Mouse (Mus musculus): ENCODE measurements at regions not wholly inside any gene's neighbourhood (a gene's known extent, or its start where the extent isn't known, plus 50 kb on each side); places are given as distances from the start of the nearest gene placed in this dataset.

- Histone ChIP-seq H3K9ac (ENCODE audit: control insufficient read depth, low read depth, low read length, poor library complexity, severe bottlenecking) (no peak overlapping the region), H3K9me3 (replicated peaks; ENCODE audit: insufficient read depth, low read length) (no peaks in the 10 kb centered on the region), H3K36me3 (ENCODE audit: control insufficient read depth in 1 of 2, insufficient read depth in 2 of 2, low read length in 2 of 2) (no peaks in the 10 kb centered on the region), H3K79me2 (ENCODE audit: control insufficient read depth, insufficient read depth, low read length, poor library complexity) (no peaks in the 10 kb centered on the region), H3K4me3 (ENCODE audit: control insufficient read depth in 1 of 2, insufficient read depth in 1 of 2, low read depth in 2 of 2, low read length in 2 of 2) (no peak overlapping the region), H3K27me3 (ENCODE audit: control insufficient read depth in 1 of 2, insufficient read depth in 2 of 2, low read length in 2 of 2) (peaks cover 0 to 3% of the 10 kb centered on the region in 2 experiments; a peak in 3 of 4 replicates), H3K27ac (ENCODE audit: control insufficient read depth, low read depth, low read length) (no peak overlapping the region), H3K4me1 (ENCODE audit: control insufficient read depth in 1 of 2, insufficient read depth in 2 of 2, low read length in 2 of 2) (no peaks in the 10 kb centered on the region)
- TF ChIP-seq USF2 (IDR thresholded peaks at IDR 0.05; ENCODE audit: borderline replicate concordance in 1 of 2, insufficient read depth in 1 of 2, low read depth in 1 of 2, low read length in 2 of 2): no peak
- TF ChIP-seq CTCF (IDR thresholded peaks at IDR 0.05 in 2 of 3, conservative IDR thresholded peaks at IDR 0.05 in 1 of 3; ENCODE audit: control insufficient read depth in 1 of 3, insufficient read depth in 1 of 3, low read depth in 2 of 3, low read length in 3 of 3, poor library complexity in 1 of 3, severe bottlenecking in 1 of 3): no peak
- no peak for TF ChIP-seq ELF1 (IDR thresholded peaks at IDR 0.05; ENCODE audit: low read depth, low read length)
- TF ChIP-seq E2F4 (IDR thresholded peaks at IDR 0.05; ENCODE audit: borderline replicate concordance, low read depth, low read length): no peak
- TF ChIP-seq ZMIZ1 (IDR thresholded peaks at IDR 0.05; ENCODE audit: low read depth, low read length): no peak
- no peak for TF ChIP-seq BHLHE40 (IDR thresholded peaks at IDR 0.05; ENCODE audit: borderline replicate concordance, low read depth, low read length)
- no peak for TF ChIP-seq CHD1 (IDR thresholded peaks at IDR 0.05; ENCODE audit: low read depth, low read length)
- TF ChIP-seq ZC3H11A (IDR thresholded peaks at IDR 0.05; ENCODE audit: low read depth, low read length): no peak
- no peak for TF ChIP-seq POLR2AphosphoS5 (IDR thresholded peaks at IDR 0.05; ENCODE audit: borderline replicate concordance, low read depth, low read length)
- no peak for TF ChIP-seq NRF1 (IDR thresholded peaks at IDR 0.05; ENCODE audit: insufficient read depth, low read depth, low read length, poor library complexity, severe bottlenecking)
- no peak for TF ChIP-seq MAFK (IDR thresholded peaks at IDR 0.05; ENCODE audit: borderline replicate concordance, low read depth, low read length)
- no peak for TF ChIP-seq TCF12 (IDR thresholded peaks at IDR 0.05; ENCODE audit: low read depth, low read length)
- no peak for TF ChIP-seq UBTF (IDR thresholded peaks at IDR 0.05; ENCODE audit: borderline replicate concordance, insufficient read depth, low read depth, low read length)
- no peak for TF ChIP-seq TAL1 (IDR thresholded peaks at IDR 0.05; ENCODE audit: low read length)
- TF ChIP-seq POLR2A (IDR thresholded peaks at IDR 0.05; ENCODE audit: control insufficient read depth in 1 of 2, insufficient read depth in 1 of 2, low read depth in 1 of 2, low read length in 2 of 2, poor library complexity in 1 of 2): no peak
- DNase-seq (ENCODE audit: low read depth, low spot score): no peak
Observed at GRCm38 (mm10) chr3:104586342-104587175, 51.9 kb upstream of the Slc16a1 start.

GRCm38 (mm10) chr3:104585303-104585702 lies 53.2 kb upstream of the Slc16a1 start:
- no peaks in the 10 kb centered on the region for H3K79me2 ChIP-seq (ENCODE audit: control insufficient read depth, insufficient read depth, low read length, poor library complexity)
- H3K4me1 ChIP-seq (ENCODE audit: control insufficient read depth in 1 of 2, insufficient read depth in 2 of 2, low read length in 2 of 2): no peaks in the 10 kb centered on the region
- peak; percentile 5 for DNase-seq (ENCODE audit: low read depth, low spot score)
- no peak overlapping the region for H3K27ac ChIP-seq (ENCODE audit: control insufficient read depth, low read depth, low read length)
- TF ChIP-seq RAD21 (IDR thresholded peaks at IDR 0.05; ENCODE audit: low read depth, low read length): no peak
- TF ChIP-seq SMC3 (IDR thresholded peaks at IDR 0.05; ENCODE audit: low read depth, low read length): no peak
- TF ChIP-seq POLR2A (IDR thresholded peaks at IDR 0.05; ENCODE audit: control insufficient read depth in 1 of 2, insufficient read depth in 1 of 2, low read depth in 1 of 2, low read length in 2 of 2, poor library complexity in 1 of 2): no peak
- TF ChIP-seq EP300 (IDR thresholded peaks at IDR 0.05; ENCODE audit: low read depth in 1 of 2, low read length in 2 of 2): no peak
- no peak for TF ChIP-seq TCF12 (IDR thresholded peaks at IDR 0.05; ENCODE audit: low read depth, low read length)
- no peak for TF ChIP-seq KAT2A (conservative IDR thresholded peaks at IDR 0.05; ENCODE audit: low read depth, low read length)
- TF ChIP-seq BHLHE40 (IDR thresholded peaks at IDR 0.05; ENCODE audit: borderline replicate concordance, low read depth, low read length): no peak
- H3K27me3 ChIP-seq (ENCODE audit: control insufficient read depth in 1 of 2, insufficient read depth in 2 of 2, low read length in 2 of 2): peaks cover 0 to 3% of the 10 kb centered on the region in 2 experiments; a peak in 3 of 4 replicates
- H3K4me3 ChIP-seq (ENCODE audit: control insufficient read depth in 1 of 2, insufficient read depth in 1 of 2, low read depth in 2 of 2, low read length in 2 of 2): no peak overlapping the region
- no peaks in the 10 kb centered on the region for H3K9me3 ChIP-seq (replicated peaks; ENCODE audit: insufficient read depth, low read length)
- no peak overlapping the region for H3K9ac ChIP-seq (ENCODE audit: control insufficient read depth, low read depth, low read length, poor library complexity, severe bottlenecking)
- no peaks in the 10 kb centered on the region for H3K36me3 ChIP-seq (ENCODE audit: control insufficient read depth in 1 of 2, insufficient read depth in 2 of 2, low read length in 2 of 2)

All from MEL (cell line).